Mouse (Mus musculus) liver, embryonic 15.5 days (tissue): ENCODE results near the gene Slc25a41. TPM values are rescaled to one million over a fixed set of nuclear protein-coding genes. Genes with fewer than 3 reads are reported as not detected.

Experiments used
- ATAC-seq: fragments of 200-750 bp; cut with Nextera tagmentation; 2 replicates; pipeline ENCODE4 v1.8.0; 2017; ENCODE audit warnings: moderate number of reproducible peaks, mild to moderate bottlenecking, moderate library complexity; ENCODE audit not compliant: insufficient read depth
- H3K27ac ChIP-seq: fragments of 300-500 bp; sonication (generic); replicated peaks from 2 replicates; pipeline ENCODE4 v1.5.1; 2015; ENCODE audit warnings: mild to moderate bottlenecking, inconsistent platforms
- H3K27me3 ChIP-seq: fragments of 300-500 bp; sonication (generic); 2 replicates; pipeline ENCODE4 v1.6.1; 2015; ENCODE audit warnings: mild to moderate bottlenecking, inconsistent platforms
- H3K36me3 ChIP-seq: fragments of 300-500 bp; sonication (generic); replicated peaks from 2 replicates; pipeline ENCODE4 v1.6.1; 2015; ENCODE audit warnings: moderate library complexity, mild to moderate bottlenecking, inconsistent platforms
- H3K4me1 ChIP-seq: fragments of 300-500 bp; sonication (generic); replicated peaks from 2 replicates; pipeline ENCODE4 v1.6.1; 2015; ENCODE audit warnings: inconsistent platforms
- H3K4me2 ChIP-seq: fragments of 300-500 bp; sonication (generic); 2 replicates; pipeline ENCODE4 v1.6.1; 2015; ENCODE audit warnings: moderate library complexity, mild to moderate bottlenecking, inconsistent platforms
- H3K4me3 ChIP-seq: fragments of 300-500 bp; sonication (generic); replicated peaks from 2 replicates; pipeline ENCODE4 v1.5.1; 2015; ENCODE audit warnings: mild to moderate bottlenecking, inconsistent platforms
- H3K9ac ChIP-seq: fragments of 300-500 bp; sonication (generic); 2 replicates; pipeline ENCODE4 v1.6.1; 2015; ENCODE audit warnings: moderate library complexity, mild to moderate bottlenecking, inconsistent platforms
- H3K9me3 ChIP-seq: fragments of 300-500 bp; sonication (generic); replicated peaks from 2 replicates; pipeline ENCODE4 v1.6.1; 2016; ENCODE audit warnings: inconsistent platforms
- WGBS: fragments of 180-500 bp; shearing (Covaris S2); methylation state at CpG from one replicate; pipeline ENCODE4 v1.1.7; 2015; ENCODE audit warnings: mixed read lengths; ENCODE audit not compliant: insufficient replicate concordance; 5-methylcytosine and 5-hydroxymethylcytosine counted together
- polyA plus RNA-seq: library from polyadenylated mRNA; unstranded; fragments of >200 nt; fragmentation: Nextera tagmentation; extraction: Ambion mirVana; gene quantifications from 2 replicates; pipeline ENCODE4 v1.2.1, GENCODE M21; 2015

Slc25a41 gene
- polyA plus RNA-seq, 1 experiment from 2014 or later = not detected

- Histone ChIP-seq H3K4me1 (peaks cover 50% of the 10 kb centered on the region), H3K9ac (peak within 1 kb of the TSS; percentile 82), H3K27ac (peak within 1 kb of the TSS; percentile 90), H3K36me3 (peaks cover 31% of the 10 kb centered on the region), H3K4me2 (peak within 1 kb of the TSS; percentile 92), H3K9me3 (no peaks in the 10 kb centered on the region), H3K4me3 (peak within 1 kb of the TSS; percentile 74), H3K27me3 (no peaks in the 10 kb centered on the region)
- ATAC-seq = peak; percentile 87
- under 1% methylated on average over 51 of the region's 51 CpGs for WGBS
Observed at GRCm38 (mm10) chr17:57011236-57012141, 30.0 kb downstream of the Slc25a41 start, which contains the start of the genes Gtf2f1 and Gm17949. Gtf2f1 (minus strand) TSS chr17:57011288. Gm17949 (plus strand) TSS chr17:57011469.

DNA sequence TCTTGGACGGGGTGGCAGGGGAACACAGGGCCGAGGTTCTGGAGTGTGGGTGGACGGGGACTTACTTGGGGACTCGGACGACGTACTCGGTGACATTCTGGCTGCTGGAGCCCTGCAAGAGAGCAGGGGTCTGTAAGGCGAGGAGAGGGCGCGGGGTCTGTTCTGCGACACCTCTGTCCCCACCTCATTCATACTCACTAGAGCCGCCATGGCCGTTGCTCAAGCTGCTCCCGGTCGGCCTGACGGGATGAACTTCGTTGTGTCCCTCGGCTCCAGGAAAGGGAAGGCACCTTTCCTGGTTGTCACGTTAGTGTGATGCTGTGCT, 30.6 kb downstream of the Slc25a41 start:
- Histone ChIP-seq H3K4me1 (peaks cover 46% of the 10 kb centered on the region), H3K27me3 (no peaks in the 10 kb centered on the region), H3K4me2 (peak overlapping the region; percentile 92), H3K9me3 (no peaks in the 10 kb centered on the region), H3K4me3 (peak overlapping the region; percentile 74), H3K9ac (peak overlapping the region; percentile 82), H3K27ac (peak overlapping the region; percentile 90), H3K36me3 (peaks cover 37% of the 10 kb centered on the region)
- WGBS = under 1% methylated on average over 19 of the region's 19 CpGs
- ATAC-seq = peak; percentile 59

DNA sequence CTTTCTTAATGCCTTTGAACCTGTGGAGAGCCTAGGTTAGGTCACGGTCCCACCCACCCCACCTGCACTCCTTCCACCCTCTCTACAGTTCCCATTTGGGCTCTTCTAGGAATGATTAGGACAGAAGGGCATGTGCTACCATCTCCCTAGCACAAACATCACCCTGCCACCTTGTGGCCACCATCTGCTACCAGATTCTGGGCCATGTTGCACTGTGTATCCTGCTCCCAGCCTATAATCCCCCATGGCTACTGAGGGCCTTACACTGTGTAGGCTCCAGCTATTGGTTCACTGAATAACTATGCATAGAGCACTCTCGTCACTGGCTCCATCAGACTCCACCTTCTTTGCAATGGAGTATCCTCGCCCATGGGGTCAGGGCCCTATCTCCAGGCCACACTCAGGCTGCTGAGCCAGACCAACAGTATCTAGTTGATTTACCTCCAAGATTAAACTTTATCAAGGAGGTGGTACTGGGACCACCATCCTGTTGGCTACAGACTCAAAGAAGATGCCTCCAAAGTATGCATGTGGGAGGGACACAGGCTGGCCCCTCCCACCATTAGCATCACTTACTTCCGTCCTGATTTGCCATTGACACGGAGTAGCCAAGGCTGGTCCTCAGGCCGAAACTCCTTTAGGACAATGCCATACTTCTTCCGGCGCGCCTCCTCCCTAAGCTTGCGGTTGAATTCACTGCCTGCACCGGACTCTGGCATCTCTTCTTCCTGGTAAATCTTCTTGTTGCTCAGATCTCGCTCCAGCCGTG, 34.1 kb downstream of the Slc25a41 start:
- Histone ChIP-seq H3K4me1 (peaks cover 56% of the 10 kb centered on the region), H3K27ac (no peak overlapping the region), H3K4me3 (no peak overlapping the region), H3K36me3 (peaks cover 73% of the 10 kb centered on the region), H3K4me2 (no peak overlapping the region), H3K9me3 (no peaks in the 10 kb centered on the region), H3K9ac (no peak overlapping the region), H3K27me3 (no peaks in the 10 kb centered on the region)
- 79% methylated on average over 13 of the region's 13 CpGs for WGBS
- no peak for ATAC-seq

GRCm38 (mm10) chr17:57003994-57004393, 37.5 kb downstream of the Slc25a41 start:
- WGBS = 54% methylated on average over 7 of the region's 7 CpGs
- Histone ChIP-seq H3K27me3 (no peaks in the 10 kb centered on the region), H3K9me3 (no peaks in the 10 kb centered on the region), H3K9ac (no peak overlapping the region; the same call in 1 of the 2 replicates), H3K27ac (no peak overlapping the region; the same call in 1 of the 2 replicates), H3K36me3 (peaks cover 78% of the 10 kb centered on the region), H3K4me2 (no peak overlapping the region; the same call in 1 of the 2 replicates), H3K4me1 (peaks cover 45% of the 10 kb centered on the region), H3K4me3 (no peak overlapping the region)
- peak; percentile 63 for ATAC-seq

- 61% methylated on average over 8 of the region's 8 CpGs for WGBS
Observed at GRCm38 (mm10) chr17:57001228-57001627, 40.2 kb downstream of the Slc25a41 start.

DNA sequence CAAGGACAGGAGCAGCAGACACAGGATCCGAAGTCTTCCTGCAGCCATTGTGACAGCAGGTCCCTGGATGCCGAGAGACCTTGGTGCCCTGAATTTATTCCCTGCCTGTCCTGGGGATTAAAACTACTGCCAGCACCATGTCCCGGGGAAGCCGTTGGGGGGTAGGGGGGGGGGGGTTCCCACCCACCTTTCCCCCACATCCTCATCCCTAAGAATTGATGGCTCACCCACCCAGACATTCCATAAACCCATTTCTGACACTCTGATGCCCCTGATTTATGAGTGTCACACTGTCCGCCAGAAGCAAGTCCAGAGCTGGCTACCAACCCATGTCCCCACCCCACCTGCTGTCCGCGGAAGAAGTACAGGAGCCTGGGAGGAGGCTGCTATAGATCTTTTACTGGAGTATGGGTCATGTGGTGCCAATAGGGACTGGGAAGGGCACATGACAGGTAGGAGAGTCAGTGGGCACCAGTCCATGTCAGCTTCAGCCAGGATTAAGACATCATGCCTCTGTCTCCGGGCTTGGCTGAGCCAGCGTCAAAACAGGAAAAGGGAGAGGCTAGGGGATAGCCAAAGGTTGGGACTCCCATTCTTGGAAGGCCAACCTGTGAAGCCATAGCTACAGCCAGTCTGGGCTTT, 41.4 kb downstream of the Slc25a41 start, which contains the start of gene Pspn:
Gene Pspn (minus strand): TSS at position 51 of the 642 bp plus-strand sequence.
- H3K27ac ChIP-seq = no peak within 1 kb of the TSS
- no peak within 1 kb of the TSS for H3K4me3 ChIP-seq
- H3K27me3 ChIP-seq = no peaks in the 10 kb centered on the region
- 81% methylated on average over 9 of the region's 9 CpGs for WGBS
- no peaks in the 10 kb centered on the region for H3K9me3 ChIP-seq
- ATAC-seq = no peak
- H3K4me2 ChIP-seq = no peak within 1 kb of the TSS
- peaks cover 45% of the 10 kb centered on the region for H3K4me1 ChIP-seq
- no peak within 1 kb of the TSS for H3K9ac ChIP-seq
- H3K36me3 ChIP-seq = peaks cover 55% of the 10 kb centered on the region

More at GRCm38 (mm10) chr17:57001228-57001627, 40.2 kb downstream of the Slc25a41 start:
- H3K36me3 ChIP-seq = peaks cover 55% of the 10 kb centered on the region
- no peak overlapping the region for H3K4me2 ChIP-seq
- no peaks in the 10 kb centered on the region for H3K27me3 ChIP-seq
- H3K9me3 ChIP-seq = no peaks in the 10 kb centered on the region
- no peak overlapping the region for H3K9ac ChIP-seq
- H3K27ac ChIP-seq = no peak overlapping the region
- no peak overlapping the region for H3K4me3 ChIP-seq
- H3K4me1 ChIP-seq = peaks cover 45% of the 10 kb centered on the region
- no peak for ATAC-seq

- H3K27ac ChIP-seq = no peak overlapping the region
- no peaks in the 10 kb centered on the region for H3K27me3 ChIP-seq
- H3K9me3 ChIP-seq = no peaks in the 10 kb centered on the region
- H3K4me3 ChIP-seq = no peak overlapping the region
- no peak for ATAC-seq
- H3K4me1 ChIP-seq = peaks cover 40% of the 10 kb centered on the region
- H3K36me3 ChIP-seq = peaks cover 55% of the 10 kb centered on the region
- H3K4me2 ChIP-seq = no peak overlapping the region
- no peak overlapping the region for H3K9ac ChIP-seq
- WGBS = 81% methylated on average over 9 of the region's 9 CpGs
Observed at GRCm38 (mm10) chr17:56999414-56999813, 42.0 kb downstream of the Slc25a41 start.

DNA sequence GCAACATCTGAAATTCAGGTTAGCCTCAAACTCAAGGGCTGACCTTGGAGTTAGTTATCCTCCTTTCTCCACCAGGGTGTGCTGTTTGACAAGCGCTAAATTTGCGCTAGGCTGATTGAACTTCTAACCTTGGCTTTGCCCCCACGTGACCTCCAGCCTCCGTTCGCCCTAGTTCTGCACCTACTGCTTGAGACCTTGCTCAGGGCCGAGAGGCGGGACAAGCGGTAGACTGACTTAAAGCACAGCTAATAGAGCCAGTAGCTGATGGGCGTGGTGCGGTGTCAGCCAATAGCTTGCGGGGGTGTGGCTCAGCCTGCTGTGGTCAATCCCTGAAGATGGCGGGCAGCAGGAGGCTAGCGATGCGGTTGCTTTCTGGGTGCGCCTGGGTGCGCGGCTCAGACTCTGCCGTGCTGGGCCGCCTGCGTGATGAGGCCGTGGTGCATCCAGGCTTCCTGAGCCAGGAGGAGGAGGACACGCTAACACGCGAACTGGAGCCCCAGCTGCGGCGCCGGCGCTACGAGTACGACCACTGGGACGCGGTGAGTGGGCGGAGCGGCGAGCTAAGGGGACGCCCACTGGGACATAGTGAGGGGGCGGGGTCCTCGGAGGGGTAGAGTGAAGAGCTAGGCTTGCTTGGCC, 44.3 kb downstream of the Slc25a41 start, which contains the start of gene Alkbh7:
Gene Alkbh7 (plus strand): TSS at position 311 of the 639 bp plus-strand sequence.
- peak within 1 kb of the TSS; percentile 89 for H3K4me2 ChIP-seq
- no peaks in the 10 kb centered on the region for H3K9me3 ChIP-seq
- H3K4me3 ChIP-seq = peak within 1 kb of the TSS; percentile 88
- ATAC-seq = peak; percentile 99
- H3K27me3 ChIP-seq = no peaks in the 10 kb centered on the region
- peaks cover 56% of the 10 kb centered on the region for H3K36me3 ChIP-seq
- peaks cover 30% of the 10 kb centered on the region for H3K4me1 ChIP-seq
- peak within 1 kb of the TSS; percentile 72 for H3K9ac ChIP-seq
- under 1% methylated on average over 38 of the region's 38 CpGs for WGBS
- H3K27ac ChIP-seq = peak within 1 kb of the TSS; percentile 78

DNA sequence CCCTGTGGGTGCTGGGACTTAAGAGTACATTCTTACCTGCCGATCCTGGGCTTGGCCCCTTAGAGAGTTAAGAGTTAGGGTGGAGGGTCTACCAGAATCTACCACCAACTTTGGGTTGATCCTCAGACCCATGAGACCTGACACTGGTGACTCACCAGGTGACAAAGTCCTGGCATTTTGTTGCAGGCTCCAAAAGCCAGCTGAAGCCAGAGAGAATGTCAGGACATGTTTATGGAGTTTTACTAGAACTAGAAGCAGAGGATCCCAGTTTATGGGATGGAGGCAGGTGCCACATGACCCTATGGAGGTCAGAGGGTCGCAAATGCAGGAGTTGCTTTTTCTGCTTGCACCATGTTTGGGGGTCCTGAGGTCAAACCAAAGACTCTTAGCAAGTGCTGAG, 44.9 kb downstream of the Slc25a41 start:
- H3K27me3 ChIP-seq = no peaks in the 10 kb centered on the region
- H3K36me3 ChIP-seq = peaks cover 57% of the 10 kb centered on the region
- WGBS = 57% methylated on average over 2 of the region's 2 CpGs
- H3K4me1 ChIP-seq = peaks cover 29% of the 10 kb centered on the region
- H3K27ac ChIP-seq = no peak overlapping the region
- 0 out of 2 replicates have a peak overlapping the region, but pooled peaks have one; percentile 13 for H3K9ac ChIP-seq
- H3K4me3 ChIP-seq = peak overlapping the region; percentile 88
- no peak for ATAC-seq
- H3K9me3 ChIP-seq = no peaks in the 10 kb centered on the region
- H3K4me2 ChIP-seq = peak overlapping the region; percentile 89

DNA sequence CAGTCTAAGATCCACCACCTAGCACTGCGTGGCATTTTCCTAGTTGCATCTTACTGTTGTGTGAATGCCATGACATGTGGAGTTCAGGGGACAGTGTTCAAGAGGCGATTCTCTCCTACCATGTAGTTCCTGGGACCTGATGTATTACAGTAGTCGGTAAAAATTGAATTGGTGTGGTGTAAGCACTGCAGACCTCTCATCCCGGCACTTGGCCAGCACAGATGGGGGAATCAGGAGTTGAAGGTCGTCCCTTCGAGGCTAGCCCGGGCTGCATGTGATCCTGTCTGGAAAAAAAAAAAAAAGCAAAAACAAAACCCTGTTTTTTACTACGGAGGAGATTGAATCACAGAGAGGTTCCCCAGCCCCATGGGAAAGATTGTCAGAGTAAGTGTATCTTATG, 46.4 kb downstream of the Slc25a41 start:
- Histone ChIP-seq H3K4me1 (peaks cover 34% of the 10 kb centered on the region), H3K9me3 (no peaks in the 10 kb centered on the region), H3K27me3 (no peaks in the 10 kb centered on the region), H3K4me2 (no peak overlapping the region), H3K27ac (no peak overlapping the region), H3K36me3 (peaks cover 57% of the 10 kb centered on the region), H3K4me3 (no peak overlapping the region), H3K9ac (no peak overlapping the region)
- 78% methylated on average over 8 of the region's 8 CpGs for WGBS
- no peak for ATAC-seq
